Mouse (Mus musculus) left cerebral cortex, postnatal 10 days (tissue): ENCODE measurements at regions not wholly inside any gene's neighbourhood (a gene's known extent, or its start where the extent isn't known, plus 50 kb on each side); places are given as distances from the start of the nearest gene placed in this dataset.
"Not testable (repeated sequence)": the region's sequence is repeated elsewhere in the genome, so short reads cannot be mapped to it uniquely, and the experiment has no call there.

Experiments used
- DNase-seq, 2 experiments: peaks; one replicate each; pipeline ENCODE4 v3.0.0; 2021 to 2022; ENCODE audit warnings: low spot score in 2 of 2, mixed read lengths in 1 of 2; ENCODE audit errors: extremely low spot score in 1 of 2
- intact Hi-C: fragments of 180-260 bp; cut with DNase I; formaldehyde crosslinking; loops from one replicate; pipeline ENCODE4 v1.15.1; 2025

- DNase-seq: no peak
- intact Hi-C loops: no loop called here
These were observed 128.9 kb downstream of the 5530400C23Rik start for GRCm38 (mm10) chr6:133420929-133421328.

DNA sequence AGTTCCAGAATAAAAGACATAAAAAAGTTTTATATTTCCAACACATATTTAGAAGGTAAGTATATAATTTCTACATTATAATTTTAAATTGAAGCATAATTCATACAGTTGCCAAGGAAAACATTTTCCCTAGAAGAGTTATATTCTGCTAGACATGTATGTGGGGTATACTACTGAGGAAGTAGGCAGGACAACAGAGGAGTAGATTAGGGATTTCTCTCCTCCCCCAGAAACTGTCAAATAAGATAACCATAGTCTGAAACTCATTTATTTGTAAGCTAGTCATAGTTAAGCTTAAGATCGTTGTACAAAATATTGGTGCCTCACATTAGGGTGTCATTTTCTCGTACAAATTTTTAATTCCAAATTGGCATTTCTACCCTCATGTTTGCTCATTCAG, 139.7 kb downstream of the 5530400C23Rik start:
- intact Hi-C loops: no loop called here
- DNase-seq: no peak

GRCm38 (mm10) chr6:133442841-133443240, 150.8 kb downstream of the 5530400C23Rik start:
- DNase-seq: not testable (repeated sequence)
- intact Hi-C loops: loop anchor here (10.0 kb wide), 1 partner anchor 238 kb away; no protein-coding TSS in a partner anchor
